Mouse (Mus musculus): Measurements from ENCODE around the gene Zfp771. TPM values are rescaled to one million over a fixed set of nuclear protein-coding genes. Genes with fewer than 3 reads are reported as not detected.
"Not testable (repeated sequence)": the region's sequence is repeated elsewhere in the genome, so short reads cannot be mapped to it uniquely, and the experiment has no call there.

Gene Zfp771
- polyA plus RNA-seq, 1 experiment from 2014 or later, result 57.4 TPM

DNA sequence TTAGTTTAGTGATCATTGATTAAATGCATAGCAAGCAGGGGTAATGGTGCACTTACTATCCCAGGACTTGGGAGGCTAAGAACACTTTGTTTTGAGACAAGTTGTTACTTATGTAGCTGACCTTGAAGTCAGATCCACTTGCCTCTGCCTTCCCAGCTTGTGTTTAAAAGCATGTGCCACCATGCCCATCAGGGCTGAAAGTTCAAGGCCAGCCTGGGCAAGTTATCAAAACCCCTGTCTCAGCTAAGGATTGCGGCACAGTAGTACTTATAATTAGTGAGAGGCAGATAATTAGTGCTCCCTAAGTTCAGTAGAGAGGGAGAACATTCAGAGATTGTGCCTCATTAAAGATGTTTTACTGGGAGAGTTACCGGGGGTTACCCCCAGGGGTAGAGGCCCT is 9.3 kb upstream of the Zfp771 start:
- H3K4me3 ChIP-seq, result no peak overlapping the region
- no peak overlapping the region for H3K9ac ChIP-seq
- no peak for ATAC-seq (ENCODE audit: low FRiP score)
- H3K36me3 ChIP-seq, result peaks cover 52% of the 10 kb centered on the region
- H3K4me1 ChIP-seq (replicated peaks), result peaks cover 52% of the 10 kb centered on the region
- H3K4me2 ChIP-seq, result peak overlapping the region; percentile 87
- H3K27me3 ChIP-seq, result no peaks in the 10 kb centered on the region
- H3K27ac ChIP-seq, result no peak overlapping the region
- WGBS, result 94% methylated on average over 2 of the region's 2 CpGs
- H3K9me3 ChIP-seq, result no peaks in the 10 kb centered on the region

DNA sequence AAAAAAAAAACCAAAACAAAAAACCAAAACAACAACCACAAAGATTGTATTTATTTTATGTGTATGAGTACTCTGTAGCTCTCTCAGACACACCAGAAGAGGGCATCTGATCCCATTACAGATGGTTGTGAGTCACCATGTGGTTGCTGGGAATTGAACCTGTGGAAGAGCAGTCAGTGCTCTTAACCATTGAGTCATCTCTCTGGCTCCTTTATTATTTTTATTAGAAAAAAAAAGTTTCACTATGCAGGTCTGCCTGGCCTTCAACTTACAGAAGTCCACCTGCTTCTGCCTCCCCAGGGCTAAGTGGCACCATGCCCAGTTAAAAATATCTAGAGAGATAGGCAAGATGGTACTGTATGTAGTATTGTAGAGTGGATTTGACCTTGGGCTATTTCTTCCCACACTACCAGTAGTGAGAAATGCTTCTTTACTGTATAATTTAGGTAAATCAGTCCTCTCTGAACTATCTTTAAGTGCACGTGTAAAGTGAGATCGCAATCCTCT is 660 bp upstream of the Zfp771 start:
- peak overlapping the region; percentile 78 for H3K4me3 ChIP-seq
- no peak for ATAC-seq (ENCODE audit: low FRiP score)
- peaks cover 31% of the 10 kb centered on the region for H3K4me1 ChIP-seq (replicated peaks)
- H3K4me2 ChIP-seq, result peak overlapping the region; percentile 82
- H3K27ac ChIP-seq, result peak overlapping the region; percentile 86
- H3K9me3 ChIP-seq, result no peaks in the 10 kb centered on the region
- H3K27me3 ChIP-seq, result no peaks in the 10 kb centered on the region
- WGBS, result 53% methylated on average over 2 of the region's 2 CpGs
- H3K9ac ChIP-seq, result peak overlapping the region; percentile 94
- H3K36me3 ChIP-seq, result peaks cover 21% of the 10 kb centered on the region

DNA sequence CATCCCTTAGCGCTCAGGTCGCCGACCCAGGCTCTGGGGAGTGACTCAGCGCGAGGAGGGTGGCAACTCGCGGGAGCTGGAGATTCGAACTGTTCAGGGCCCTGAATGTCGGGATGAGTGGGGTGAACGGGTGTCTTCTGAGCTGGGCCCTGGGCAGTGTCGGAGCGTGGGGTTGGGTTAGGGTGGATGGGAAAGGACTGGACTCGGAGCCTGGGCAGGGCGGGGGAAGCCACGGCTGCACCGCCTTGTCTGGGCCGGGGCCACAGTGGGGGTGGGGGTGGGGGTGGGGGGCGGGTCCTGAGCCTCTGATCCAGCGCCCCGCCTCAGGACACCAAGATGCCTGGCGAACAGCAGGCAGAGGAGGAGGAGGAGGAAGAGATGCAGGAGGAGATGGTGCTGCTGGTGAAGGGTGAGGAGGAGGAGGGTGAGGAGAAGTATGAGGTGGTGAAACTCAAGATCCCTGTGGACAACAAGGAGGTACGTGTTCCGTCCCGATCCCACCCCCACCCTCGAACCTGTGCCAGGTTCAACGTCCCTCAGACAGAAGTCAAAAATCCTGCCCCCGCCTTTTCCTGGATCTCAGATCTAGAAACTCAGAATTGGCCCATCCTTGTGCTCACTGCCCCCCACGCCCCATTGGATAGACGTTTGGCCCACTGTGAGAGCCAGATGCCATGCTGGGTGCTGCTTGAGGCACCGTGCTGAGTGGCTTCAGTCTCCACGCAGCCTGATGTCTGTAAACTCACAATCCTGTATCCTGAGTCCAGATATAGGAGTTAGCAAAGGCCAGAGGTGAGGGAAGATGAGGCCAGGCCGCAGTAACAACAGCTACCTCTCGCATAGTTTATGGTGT is 810 bp downstream of the Zfp771 start:
- peak overlapping the region; percentile 82 for H3K4me2 ChIP-seq
- WGBS, result 13% methylated on average over 29 of the region's 33 CpGs
- ATAC-seq (ENCODE audit: low FRiP score), result peak; percentile 81
- peak overlapping the region; percentile 86 for H3K27ac ChIP-seq
- H3K4me3 ChIP-seq, result peak overlapping the region; percentile 78
- H3K4me1 ChIP-seq (replicated peaks), result peaks cover 31% of the 10 kb centered on the region
- no peaks in the 10 kb centered on the region for H3K27me3 ChIP-seq
- no peaks in the 10 kb centered on the region for H3K9me3 ChIP-seq
- peak overlapping the region; percentile 94 for H3K9ac ChIP-seq
- H3K36me3 ChIP-seq, result peaks cover 20% of the 10 kb centered on the region

DNA sequence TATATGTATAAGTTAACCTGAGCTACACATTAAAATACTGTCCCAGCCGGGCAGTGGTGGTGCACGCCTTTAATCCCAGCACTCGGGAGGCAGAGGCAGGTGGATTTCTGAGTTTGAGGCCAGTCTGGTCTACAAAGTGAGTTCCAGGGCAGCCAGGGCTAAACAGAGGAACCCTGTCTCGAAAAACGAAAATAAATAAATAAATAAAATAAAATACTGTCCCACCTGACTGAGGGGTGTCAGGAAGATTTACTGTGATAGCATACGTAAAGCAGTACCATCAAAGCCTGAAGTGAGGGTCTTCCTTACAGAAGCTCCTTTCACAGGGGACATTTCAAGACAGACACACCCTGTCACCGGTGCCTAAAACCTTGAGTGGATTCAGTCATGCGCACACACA is 6.4 kb downstream of the Zfp771 start:
- H3K9me3 ChIP-seq; H3K4me3 ChIP-seq; H3K27ac ChIP-seq; H3K9ac ChIP-seq; ATAC-seq (ENCODE audit: low FRiP score); H3K4me2 ChIP-seq; H3K27me3 ChIP-seq: not testable (repeated sequence)
- Histone ChIP-seq H3K36me3 (peaks cover 19% of the 10 kb centered on the region), H3K4me1 (replicated peaks) (peaks cover 31% of the 10 kb centered on the region)
- 93% methylated on average over 8 of the region's 8 CpGs for WGBS

DNA sequence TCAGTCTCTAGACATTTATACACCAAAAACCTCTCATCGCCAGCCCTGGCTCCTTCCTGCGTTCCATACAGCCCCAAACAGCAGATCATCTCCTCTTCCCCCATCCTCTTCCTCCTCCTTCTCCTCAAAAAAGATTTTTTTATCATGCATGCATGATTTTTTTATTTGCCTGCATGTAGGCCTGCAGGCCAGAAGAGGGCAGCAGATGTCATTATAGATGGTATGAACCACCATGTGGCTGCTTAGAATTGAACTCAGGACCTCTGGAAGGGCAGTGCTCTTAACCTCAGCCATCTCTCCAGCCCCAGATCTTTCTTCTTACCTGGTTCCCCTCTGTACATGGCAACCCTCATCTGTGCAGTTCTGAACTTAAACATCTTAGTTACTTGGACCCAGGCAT is 8.3 kb downstream of the Zfp771 start:
- ATAC-seq (ENCODE audit: low FRiP score), result no peak
- Histone ChIP-seq H3K9me3 (no peaks in the 10 kb centered on the region), H3K4me2 (no peak overlapping the region), H3K36me3 (peaks cover 29% of the 10 kb centered on the region), H3K9ac (no peak overlapping the region), H3K27me3 (no peaks in the 10 kb centered on the region), H3K4me1 (replicated peaks) (peaks cover 15% of the 10 kb centered on the region), H3K27ac (no peak overlapping the region), H3K4me3 (no peak overlapping the region)
- 87% methylated on average over 2 of the region's 2 CpGs for WGBS

DNA sequence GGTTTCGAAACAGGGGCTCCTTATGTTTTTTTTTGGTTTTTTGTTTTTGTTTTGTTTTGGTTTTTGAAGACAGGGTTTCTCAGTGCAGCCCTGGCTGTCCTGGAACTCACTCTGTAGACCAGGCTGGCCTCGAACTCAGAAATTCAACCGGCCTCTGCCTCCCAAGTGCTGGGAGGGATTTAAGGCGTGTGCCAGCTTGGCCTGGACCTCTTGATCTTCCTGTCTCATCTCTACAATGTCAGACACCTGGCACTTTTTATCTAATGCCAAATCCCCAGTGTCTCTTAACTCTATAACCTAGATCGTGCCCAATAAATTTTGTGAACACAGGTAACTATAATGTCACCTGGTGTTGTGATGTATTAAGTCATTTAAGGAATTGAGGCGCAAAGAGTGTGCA is 9.3 kb downstream of the Zfp771 start:
- peaks cover 23% of the 10 kb centered on the region for H3K36me3 ChIP-seq
- peak overlapping the region; percentile 79 for H3K9ac ChIP-seq
- peaks cover 15% of the 10 kb centered on the region for H3K4me1 ChIP-seq (replicated peaks)
- H3K9me3 ChIP-seq, result no peaks in the 10 kb centered on the region
- H3K27ac ChIP-seq, result peak overlapping the region; percentile 94
- WGBS, result 84% methylated on average over 6 of the region's 6 CpGs
- peak overlapping the region; percentile 87 for H3K4me2 ChIP-seq
- peak overlapping the region; percentile 56 for H3K4me3 ChIP-seq
- H3K27me3 ChIP-seq, result no peaks in the 10 kb centered on the region
- ATAC-seq (ENCODE audit: low FRiP score), result no peak

DNA sequence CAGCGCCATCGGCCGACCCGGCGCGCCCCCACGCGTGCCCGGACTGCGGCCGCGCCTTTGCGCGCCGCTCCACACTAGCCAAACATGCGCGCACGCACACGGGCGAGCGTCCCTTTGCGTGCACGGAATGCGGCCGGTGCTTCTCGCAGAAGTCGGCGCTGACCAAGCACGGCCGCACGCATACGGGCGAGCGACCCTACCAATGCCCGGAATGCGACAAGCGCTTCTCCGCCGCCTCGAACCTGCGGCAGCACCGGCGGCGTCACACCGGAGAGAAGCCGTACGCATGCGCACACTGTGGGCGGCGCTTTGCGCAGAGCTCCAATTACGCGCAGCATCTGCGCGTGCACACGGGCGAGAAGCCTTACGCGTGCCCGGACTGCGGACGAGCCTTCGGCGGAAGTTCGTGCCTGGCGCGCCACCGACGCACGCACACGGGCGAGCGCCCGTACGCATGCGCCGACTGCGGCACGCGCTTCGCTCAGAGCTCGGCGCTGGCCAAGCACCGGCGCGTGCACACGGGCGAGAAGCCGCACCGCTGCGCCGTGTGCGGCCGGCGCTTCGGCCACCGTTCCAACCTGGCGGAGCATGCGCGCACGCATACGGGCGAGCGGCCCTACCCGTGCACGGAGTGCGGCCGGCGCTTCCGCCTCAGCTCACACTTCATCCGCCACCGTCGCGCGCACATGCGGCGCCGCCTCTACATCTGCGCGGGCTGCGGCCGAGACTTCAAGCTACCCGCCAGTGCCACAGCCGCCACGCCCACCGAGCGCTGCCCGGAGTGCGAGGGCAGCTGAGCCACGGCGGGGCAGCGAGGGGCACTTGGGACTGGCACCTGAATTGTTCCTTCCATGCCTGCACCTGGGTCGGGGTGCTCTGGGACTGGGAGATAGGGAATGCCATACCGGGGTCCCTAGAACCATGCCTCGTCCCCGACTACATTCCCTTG is 10.0 kb downstream of the Zfp771 start:
- peak overlapping the region; percentile 87 for H3K4me2 ChIP-seq
- H3K36me3 ChIP-seq, result peaks cover 21% of the 10 kb centered on the region
- H3K4me3 ChIP-seq, result peak overlapping the region; percentile 56
- H3K9me3 ChIP-seq, result no peaks in the 10 kb centered on the region
- H3K27me3 ChIP-seq, result no peaks in the 10 kb centered on the region
- WGBS, result under 1% methylated on average over 135 of the region's 136 CpGs
- peak; percentile 96 for ATAC-seq (ENCODE audit: low FRiP score)
- H3K9ac ChIP-seq, result peak overlapping the region; percentile 82
- H3K4me1 ChIP-seq (replicated peaks), result peaks cover 17% of the 10 kb centered on the region
- peak overlapping the region; percentile 94 for H3K27ac ChIP-seq

DNA sequence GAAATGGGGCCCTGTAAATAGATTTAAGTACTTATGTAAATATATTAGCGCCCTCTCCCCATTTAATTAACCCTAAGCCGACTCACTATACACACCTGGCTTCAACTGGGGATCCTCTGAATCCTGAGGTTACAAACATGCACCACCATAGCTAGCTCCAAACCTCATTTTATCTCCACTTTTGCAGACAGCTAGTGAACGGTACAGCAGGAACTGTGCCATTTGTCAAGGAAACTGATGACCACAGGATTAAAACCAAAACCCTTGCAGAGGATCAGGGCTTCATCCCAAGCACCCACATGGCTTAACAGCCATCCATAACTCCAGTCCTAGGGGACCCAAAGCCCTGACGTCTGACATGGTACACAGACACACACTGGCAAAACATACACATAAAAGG is 10.9 kb downstream of the Zfp771 start:
- no peaks in the 10 kb centered on the region for H3K27me3 ChIP-seq
- peaks cover 27% of the 10 kb centered on the region for H3K4me1 ChIP-seq (replicated peaks)
- H3K9me3 ChIP-seq, result no peaks in the 10 kb centered on the region
- no peak for ATAC-seq (ENCODE audit: low FRiP score)
- peak overlapping the region; percentile 56 for H3K4me3 ChIP-seq
- 32% methylated on average over 4 of the region's 4 CpGs for WGBS
- H3K9ac ChIP-seq, result peak overlapping the region; percentile 82
- H3K36me3 ChIP-seq, result peaks cover 12% of the 10 kb centered on the region
- H3K27ac ChIP-seq, result peak overlapping the region; percentile 94
- peak overlapping the region; percentile 87 for H3K4me2 ChIP-seq

DNA sequence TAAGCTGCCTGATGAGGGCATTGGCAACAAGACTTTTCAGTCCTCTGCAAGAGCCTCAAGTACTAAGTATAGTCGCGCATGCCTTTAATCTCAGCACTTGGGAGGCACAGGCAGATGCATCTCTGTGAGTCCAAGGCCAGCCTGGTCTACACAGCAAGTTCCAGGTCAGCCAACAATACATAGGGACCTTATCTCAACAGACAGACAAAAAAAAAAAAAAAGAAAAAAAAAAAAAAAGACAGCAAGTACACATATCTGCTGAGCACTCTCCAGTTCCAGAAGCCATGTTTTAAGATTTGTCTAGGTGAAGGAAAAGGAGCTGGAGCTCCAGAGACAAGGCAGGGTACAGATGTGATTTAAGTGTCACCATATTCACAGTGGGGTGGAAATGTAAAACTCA is 11.9 kb downstream of the Zfp771 start:
- no peak overlapping the region for H3K4me3 ChIP-seq
- peaks cover 30% of the 10 kb centered on the region for H3K4me1 ChIP-seq (replicated peaks)
- no peak overlapping the region for H3K27ac ChIP-seq
- H3K27me3 ChIP-seq, result no peaks in the 10 kb centered on the region
- 98% methylated on average over 2 of the region's 2 CpGs for WGBS
- H3K36me3 ChIP-seq, result peaks cover 10% of the 10 kb centered on the region
- no peak for ATAC-seq (ENCODE audit: low FRiP score)
- H3K4me2 ChIP-seq, result no peak overlapping the region
- H3K9ac ChIP-seq, result no peak overlapping the region
- no peaks in the 10 kb centered on the region for H3K9me3 ChIP-seq

DNA sequence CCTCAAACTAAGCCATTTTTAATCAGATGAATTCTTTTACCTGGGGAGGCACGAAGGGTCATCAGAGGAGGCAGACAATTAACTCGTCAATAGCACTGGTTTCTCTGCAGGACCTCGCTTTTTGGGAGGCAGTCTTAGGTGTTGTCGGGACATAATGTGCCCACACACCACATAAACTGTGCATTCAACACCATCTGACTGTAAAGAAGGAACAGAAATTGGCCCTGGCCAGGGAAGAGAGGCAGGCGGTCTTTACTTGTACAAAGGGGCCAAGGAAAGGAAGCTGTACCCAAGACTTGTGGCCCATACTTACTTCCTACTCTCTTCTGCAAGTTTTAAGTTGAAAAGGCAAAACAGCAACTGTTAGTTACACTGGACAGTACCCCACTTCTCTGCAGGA is 12.4 kb downstream of the Zfp771 start:
- Histone ChIP-seq H3K27me3 (no peaks in the 10 kb centered on the region), H3K36me3 (peaks cover 10% of the 10 kb centered on the region), H3K27ac (no peak overlapping the region), H3K4me1 (replicated peaks) (peaks cover 33% of the 10 kb centered on the region), H3K4me3 (no peak overlapping the region), H3K9ac (no peak overlapping the region), H3K9me3 (no peaks in the 10 kb centered on the region), H3K4me2 (no peak overlapping the region)
- no peak for ATAC-seq (ENCODE audit: low FRiP score)
- 92% methylated on average over 5 of the region's 5 CpGs for WGBS

DNA sequence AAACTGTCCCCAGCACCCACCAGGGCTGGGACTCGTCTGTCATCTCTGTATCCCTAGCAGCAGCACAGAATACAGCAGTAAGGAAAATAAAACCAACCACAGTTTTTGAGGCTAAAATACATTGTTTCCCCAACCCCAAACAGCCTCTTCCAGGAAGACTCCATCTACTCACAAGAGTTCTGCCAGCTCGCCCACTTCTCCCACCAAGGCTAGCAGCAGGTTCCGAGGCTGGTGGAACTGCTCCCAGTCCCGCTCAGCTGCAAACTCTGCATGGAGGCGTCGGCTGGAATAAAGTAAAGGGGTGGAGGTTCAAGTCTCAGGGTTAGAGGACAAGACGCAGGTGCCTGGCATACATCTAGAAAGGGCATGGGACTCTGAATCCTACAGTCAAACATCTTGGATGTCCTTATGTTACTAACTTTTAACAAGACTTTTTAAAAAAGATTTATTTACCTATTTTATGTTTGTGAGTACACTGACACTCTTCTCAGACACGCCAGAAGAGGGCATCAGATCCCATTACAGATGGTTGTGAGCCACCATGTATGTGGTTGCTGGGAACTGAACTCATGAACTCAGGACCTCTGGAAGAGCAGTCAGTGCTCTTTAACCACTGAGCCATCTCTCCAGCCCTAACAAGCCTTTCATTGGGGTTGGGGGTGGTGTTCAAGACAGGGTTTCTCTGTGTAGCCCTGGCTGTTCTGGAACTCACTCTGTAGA is 15.3 kb downstream of the Zfp771 start:
- Histone ChIP-seq H3K36me3 (peaks cover 10% of the 10 kb centered on the region), H3K4me1 (replicated peaks) (peaks cover 28% of the 10 kb centered on the region), H3K4me3 (peak overlapping the region; percentile 65), H3K9ac (peak overlapping the region; percentile 84; the same call in 1 of the 2 replicates), H3K27ac (no peak overlapping the region), H3K27me3 (no peaks in the 10 kb centered on the region), H3K9me3 (no peaks in the 10 kb centered on the region), H3K4me2 (peak overlapping the region; percentile 87)
- whole genome bisulfite sequencing, result 73% methylated on average over 8 of the region's 8 CpGs
- ATAC-seq (ENCODE audit: low FRiP score), result no peak
